Mouse (Mus musculus): ENCODE measurements around the gene Pip4k2c.
"Not testable (repeated sequence)": the region's sequence is repeated elsewhere in the genome, so short reads cannot be mapped to it uniquely, and the experiment has no call there.

Gene Pip4k2c

GRCm38 (mm10) chr10:127173148-127174065, 38.0 kb downstream of the Pip4k2c start:
- intact Hi-C loops (cut with DNase I) = no loop called here

DNA sequence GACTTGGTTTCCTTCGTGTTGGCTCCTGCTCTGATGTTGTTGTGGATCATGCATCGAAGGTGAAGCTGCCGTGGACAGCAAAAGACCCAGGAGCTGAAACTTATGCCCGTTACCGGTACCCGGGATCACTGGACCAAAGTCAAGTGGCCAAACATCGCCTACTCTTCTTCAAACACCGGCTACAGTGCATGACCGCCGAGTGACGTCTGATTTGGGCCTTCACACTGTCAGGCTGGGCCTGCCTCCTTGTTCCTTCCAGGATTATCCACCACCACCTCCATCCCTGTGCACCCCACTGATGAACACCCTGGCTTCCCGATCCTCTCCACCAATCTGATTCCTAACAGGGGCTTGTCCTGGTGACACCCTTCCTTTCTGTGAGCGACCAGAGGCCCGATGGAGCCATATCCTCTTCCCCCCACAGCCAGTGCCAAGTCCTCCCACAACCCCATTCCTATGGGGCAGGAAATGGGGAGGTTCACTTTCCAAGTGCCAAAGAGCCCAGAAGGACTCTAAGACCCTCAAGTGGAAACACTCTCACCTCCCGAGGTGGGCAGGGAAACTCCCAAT, 39.7 kb downstream of the Pip4k2c start:
- intact Hi-C loops (cut with DNase I) = no loop called here

- intact Hi-C loops (cut with DNase I) = no loop called here
These were observed 40.5 kb downstream of the Pip4k2c start for GRCm38 (mm10) chr10:127170837-127171272.

DNA sequence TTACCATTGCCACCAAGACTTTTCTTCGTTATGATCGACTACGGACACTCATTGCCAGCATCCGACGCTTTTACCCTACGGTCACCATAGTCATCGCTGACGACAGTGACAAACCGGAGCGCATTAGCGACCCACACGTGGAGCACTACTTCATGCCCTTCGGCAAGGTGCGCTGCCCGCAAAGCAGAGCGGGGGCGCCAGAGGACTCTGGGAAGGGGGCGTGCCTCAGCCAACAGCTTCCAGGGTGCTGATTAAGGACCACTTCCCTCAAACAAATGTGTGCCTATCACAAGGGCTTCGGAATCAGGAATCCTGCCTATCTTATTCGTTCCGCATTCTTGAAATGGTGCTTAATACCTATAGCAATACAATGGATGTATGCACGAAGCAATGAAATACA, 41.4 kb downstream of the Pip4k2c start:
- intact Hi-C loops (cut with DNase I) = no loop called here

DNA sequence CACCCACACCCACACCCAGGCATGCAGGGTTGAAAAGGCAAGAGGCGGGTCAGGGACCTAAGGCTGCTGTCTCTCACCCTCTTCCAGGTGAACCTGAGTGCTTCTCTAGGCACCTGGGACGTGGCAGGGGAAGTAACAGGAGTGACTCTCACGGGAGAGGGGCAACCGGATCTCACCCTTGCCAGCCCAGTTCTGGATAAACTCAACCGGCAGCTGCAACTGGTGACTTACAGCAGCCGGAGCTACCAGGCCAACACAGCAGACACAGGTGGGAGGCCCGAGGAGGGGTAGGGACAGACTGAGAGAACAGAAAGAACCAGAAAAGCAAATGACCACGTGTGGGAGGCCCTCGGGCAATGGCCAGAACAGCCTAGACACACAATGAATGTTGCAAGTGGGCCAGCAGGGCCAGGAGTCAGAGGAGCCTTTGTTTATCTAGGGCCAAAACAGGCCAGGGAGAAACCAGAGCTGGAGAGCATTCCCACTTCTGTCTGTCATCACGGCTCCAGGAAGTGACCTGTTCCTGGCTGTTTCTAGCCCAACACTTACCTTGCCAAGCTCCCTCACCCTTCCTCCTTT, 43.7 kb downstream of the Pip4k2c start:
- intact Hi-C loops (cut with DNase I) = no loop called here

DNA sequence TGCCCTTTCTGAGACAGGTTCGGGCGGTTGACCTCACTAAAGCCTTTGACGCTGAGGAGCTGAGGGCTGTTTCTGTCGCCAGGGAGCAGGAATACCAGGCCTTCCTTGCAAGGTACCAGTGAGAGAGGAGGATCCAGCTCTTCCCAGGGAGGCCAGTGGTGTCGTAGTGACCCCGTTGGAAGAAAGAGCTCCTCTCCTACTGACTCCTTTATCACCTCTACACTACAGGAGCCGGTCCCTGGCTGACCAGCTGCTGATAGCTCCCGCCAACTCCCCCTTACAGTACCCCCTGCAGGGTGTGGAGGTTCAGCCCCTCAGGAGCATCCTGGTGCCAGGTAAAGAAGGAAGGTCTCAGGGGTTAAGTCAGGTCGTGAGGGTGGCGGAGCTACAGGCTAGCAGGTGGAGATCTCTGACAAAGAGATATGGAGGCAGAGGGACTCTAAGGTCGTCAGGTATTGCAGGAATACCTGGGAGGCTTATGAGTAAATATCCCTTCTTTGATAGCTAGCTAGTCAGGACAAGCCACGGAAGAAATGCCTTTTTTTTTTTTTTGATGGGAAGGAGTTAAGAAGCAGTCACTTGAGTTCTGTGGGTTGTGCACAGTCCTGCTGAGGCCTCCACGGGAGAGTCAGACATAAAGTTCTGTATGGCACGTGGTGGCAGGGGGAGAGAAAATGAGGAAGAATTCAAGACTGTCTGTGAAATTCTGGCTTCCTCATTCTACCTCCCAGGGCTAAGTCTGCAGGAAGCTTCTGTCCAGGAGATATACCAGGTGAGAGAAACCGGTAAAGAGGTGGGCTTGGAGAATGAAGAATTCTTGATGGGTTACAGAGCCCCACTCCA, 44.4 kb downstream of the Pip4k2c start:
- intact Hi-C loops (cut with DNase I) = no loop called here

DNA sequence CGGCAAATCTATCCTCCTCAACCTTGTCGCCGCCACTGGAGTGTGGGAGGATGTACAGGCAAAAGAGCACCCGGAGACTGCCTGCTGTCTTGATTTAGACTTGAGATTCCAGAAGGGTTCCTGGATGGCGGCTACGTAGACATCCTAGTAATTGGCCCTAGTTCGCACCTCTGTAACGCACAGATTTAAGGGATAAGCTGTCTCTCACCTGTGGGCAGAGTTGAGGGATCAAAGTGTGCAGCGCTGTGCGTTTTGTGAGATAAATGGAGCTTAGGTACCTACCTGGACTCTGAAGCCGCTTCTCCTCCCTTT, 45.0 kb downstream of the Pip4k2c start:
- intact Hi-C loops (cut with DNase I) = no loop called here

- intact Hi-C loops (cut with DNase I) = no loop called here
These were observed 45.6 kb downstream of the Pip4k2c start for GRCm38 (mm10) chr10:127165654-127166403.

DNA sequence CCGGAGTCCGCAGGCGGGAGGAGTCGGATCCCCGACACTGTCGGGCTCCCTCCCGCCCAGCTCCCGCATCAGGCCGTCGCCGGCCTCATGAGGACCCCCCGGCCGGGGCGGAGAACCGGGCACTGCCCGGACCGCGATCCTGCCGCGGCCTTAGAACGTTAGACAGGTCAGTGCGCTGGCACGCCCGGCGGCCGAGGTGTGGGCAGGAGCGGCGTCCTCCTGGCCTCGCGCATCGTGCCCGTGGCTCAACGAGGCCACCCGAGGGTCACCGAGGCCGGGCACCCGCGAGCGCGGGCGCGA, 46.1 kb downstream of the Pip4k2c start:
- intact Hi-C loops (cut with DNase I) = no loop called here

DNA sequence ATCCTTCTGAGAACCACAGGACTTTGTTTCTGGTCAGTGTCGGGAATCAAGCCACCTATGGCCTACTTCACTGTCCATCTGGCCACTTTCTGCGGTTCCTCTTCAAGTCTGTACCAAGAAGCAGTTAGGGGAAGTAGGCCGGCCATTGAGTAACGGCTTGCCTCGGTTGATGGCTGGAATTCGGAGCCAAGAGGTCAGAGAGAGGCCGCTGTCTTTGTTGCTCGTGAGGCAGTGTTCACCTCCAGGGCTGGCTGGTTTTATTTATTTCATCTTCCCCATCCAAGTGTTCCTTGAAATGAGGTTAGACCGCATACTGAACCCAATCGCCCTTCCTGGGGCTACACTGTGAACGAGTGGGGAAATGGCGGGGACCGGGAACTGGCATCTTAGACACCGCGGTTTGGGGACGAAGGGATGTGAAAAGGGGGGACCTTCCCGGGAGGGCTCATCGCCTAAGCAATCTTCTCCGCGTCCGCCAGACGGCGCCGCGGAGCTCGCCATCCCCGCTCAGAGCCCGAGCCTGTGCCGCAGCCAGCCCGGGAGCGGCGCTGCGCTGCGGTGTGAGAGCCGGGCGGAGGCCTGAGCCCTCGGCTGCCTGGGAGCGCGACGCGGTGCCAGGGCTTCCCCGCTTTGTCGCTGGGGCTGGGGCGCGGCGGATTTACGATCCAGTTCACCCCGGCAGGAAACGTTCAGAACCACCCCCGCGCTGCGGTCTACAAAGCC, 46.6 kb downstream of the Pip4k2c start, which contains the start of gene B4galnt1:
B4galnt1 (plus strand) TSS at position 595 of the 723 bp plus-strand sequence.
- intact Hi-C loops (cut with DNase I) = no loop called here

GRCm38 (mm10) chr10:127164190-127164589, 47.2 kb downstream of the Pip4k2c start:
- intact Hi-C loops (cut with DNase I) = no loop called here

GRCm38 (mm10) chr10:127162771-127163261, 48.6 kb downstream of the Pip4k2c start:
- intact Hi-C loops (cut with DNase I) = not testable (repeated sequence)

GRCm38 (mm10) chr10:127160728-127161127, 50.7 kb downstream of the Pip4k2c start:
- intact Hi-C loops (cut with DNase I) = no loop called here

DNA sequence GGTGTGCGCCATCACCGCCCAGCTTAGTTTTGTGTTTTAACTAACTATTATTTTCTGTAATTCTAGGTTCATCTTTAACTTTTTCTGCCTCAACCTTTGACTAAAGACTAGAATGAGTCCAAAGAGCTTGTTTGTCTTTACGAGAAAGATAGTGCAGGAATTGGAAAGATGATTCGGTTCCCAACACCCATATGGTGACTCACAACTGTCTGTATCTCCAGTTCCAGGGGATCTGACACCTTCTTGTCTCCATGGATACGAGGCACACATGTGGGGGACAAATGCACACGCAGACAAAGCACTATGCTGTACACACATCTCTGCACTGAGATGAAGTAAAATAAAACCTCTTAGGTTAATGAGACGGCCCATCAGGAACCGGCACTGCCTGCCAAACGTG, 51.3 kb downstream of the Pip4k2c start:
- intact Hi-C loops (cut with DNase I) = no loop called here

GRCm38 (mm10) chr10:127158471-127158870, 52.9 kb downstream of the Pip4k2c start:
- intact Hi-C loops (cut with DNase I) = no loop called here

DNA sequence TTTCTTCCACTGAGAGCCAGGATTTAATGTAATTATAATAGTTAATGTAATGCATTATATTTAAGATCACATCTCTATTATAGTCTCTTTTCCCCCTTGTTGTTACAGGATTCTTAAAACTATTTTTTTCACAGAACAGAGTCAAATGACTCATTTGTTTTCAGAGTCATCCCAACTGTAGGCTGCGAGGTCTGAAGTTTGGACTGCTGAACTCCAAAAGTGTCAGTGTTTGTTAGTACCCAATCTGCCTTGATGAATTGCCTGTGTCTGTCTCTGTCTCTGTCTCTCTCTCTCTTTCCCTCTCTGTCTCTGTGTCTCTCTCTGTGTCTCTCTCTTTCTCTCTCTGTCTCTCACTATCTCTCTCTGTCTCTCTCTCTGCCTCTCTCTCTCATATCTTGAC, 54.9 kb downstream of the Pip4k2c start:
- intact Hi-C loops (cut with DNase I) = no loop called here

- intact Hi-C loops (cut with DNase I) = no loop called here
These were observed 55.3 kb downstream of the Pip4k2c start for GRCm38 (mm10) chr10:127156089-127156488.

GRCm38 (mm10) chr10:127154652-127155051, 56.7 kb downstream of the Pip4k2c start:
- intact Hi-C loops (cut with DNase I) = no loop called here

DNA sequence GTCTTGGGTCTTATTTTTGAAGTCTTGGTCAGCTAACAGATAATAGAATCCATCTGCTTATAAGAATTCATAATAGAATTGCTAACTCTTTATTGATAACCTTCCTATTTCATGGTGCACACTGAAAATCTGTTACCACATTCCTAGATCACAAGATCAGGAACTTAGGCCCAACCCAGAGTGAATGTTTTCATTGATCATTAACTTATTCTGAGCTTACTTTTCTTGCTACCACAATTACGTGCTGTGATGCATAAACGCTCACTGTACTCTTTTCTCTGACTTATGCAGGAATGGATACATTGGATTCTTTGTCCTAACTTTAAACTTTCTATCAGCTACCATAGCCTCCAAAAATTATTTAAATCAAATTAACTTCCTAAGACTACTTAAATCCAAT, 57.1 kb downstream of the Pip4k2c start:
- intact Hi-C loops (cut with DNase I) = no loop called here

GRCm38 (mm10) chr10:127153323-127153722, 58.1 kb downstream of the Pip4k2c start:
- intact Hi-C loops (cut with DNase I) = no loop called here
